11 mouse cellular contexts compared by ENCODE assay signal in the genomic region with DNA sequence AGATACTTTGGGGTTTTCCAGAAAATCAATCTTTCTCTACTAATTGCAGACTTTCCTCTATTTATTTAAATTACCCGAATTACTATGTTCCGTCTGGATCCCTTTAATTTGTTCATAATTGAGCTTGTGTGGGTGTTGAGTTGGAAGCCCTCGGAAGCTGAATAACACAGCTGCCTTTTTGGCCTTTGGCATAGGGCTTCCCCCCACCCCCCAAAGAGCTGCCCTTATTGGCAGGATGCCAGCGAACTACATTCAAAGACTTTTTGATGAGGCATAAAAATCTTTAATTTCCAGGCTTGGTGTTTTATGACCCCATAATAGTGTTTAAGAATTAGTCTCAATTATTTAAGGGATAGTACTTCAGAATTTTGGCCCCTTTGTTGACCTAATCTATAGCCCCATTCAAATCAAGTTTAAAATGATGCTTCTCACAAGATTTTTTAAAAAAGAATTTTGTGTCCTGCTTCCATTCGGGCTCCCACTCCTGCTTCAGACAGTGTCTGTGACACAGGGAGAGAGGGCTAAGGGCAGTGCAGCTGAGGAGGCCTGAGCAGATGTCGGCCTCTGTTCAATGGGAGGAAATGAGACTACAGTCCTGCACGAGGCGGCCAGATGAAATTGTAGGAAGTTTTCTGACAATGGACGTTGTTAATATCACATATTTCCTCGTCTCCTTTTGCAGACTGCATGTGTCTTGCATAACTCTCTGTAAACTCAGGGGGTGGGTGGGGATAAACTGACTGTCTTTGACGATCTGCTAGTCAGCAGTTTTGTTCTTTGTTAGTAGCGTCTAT.
DNase-seq lines count a peak whose midpoint lies in the region; ATAC-seq and TF ChIP-seq lines count a peak whose summit lies in the region.
"Had no signal": no experiment of that assay in that cellular context is flagged by ENCODE, and none has a peak within 500 bp of the region (broad histone marks: within the 10 kb centered on the region; RNA-seq: fewer than 3 reads in every experiment).

No protein-coding gene starts in this region.

- H3K4me1 ChIP-seq in kidney, embryonic 15.5 days = peaks cover 2% of the 10 kb centered on the region; the same call in 1 of the 2 replicates
- peaks cover 9% of the 10 kb centered on the region for H3K4me1 ChIP-seq in limb, embryonic 13.5 days
- no peaks in the 10 kb centered on the region for H3K4me1 ChIP-seq in cerebellum, adult 2 months (ENCODE audit: control insufficient read depth, insufficient read depth, low read length)
- H3K4me1 ChIP-seq: heart, embryonic 13.5 days had no signal

- no peak overlapping the region for H3K4me3 ChIP-seq in kidney, embryonic 15.5 days (replicated peaks)
- no peak overlapping the region for H3K4me3 ChIP-seq in limb, embryonic 13.5 days
- no peak overlapping the region for H3K4me3 ChIP-seq in cerebellum, adult 2 months (replicated peaks; ENCODE audit: insufficient read depth, low read depth, low read length)
- H3K4me3 ChIP-seq: heart, embryonic 13.5 days had no signal

- no peak overlapping the region for H3K4me2 ChIP-seq in kidney, embryonic 15.5 days
- H3K4me2 ChIP-seq in limb, embryonic 13.5 days (replicated peaks) = 0 out of 2 replicates have a peak overlapping the region, but pooled peaks have one; percentile 19
- H3K4me2 ChIP-seq: heart, embryonic 13.5 days had no signal

- no peaks in the 10 kb centered on the region for H3K27me3 ChIP-seq in kidney, embryonic 15.5 days
- H3K27me3 ChIP-seq in limb, embryonic 13.5 days = no peaks in the 10 kb centered on the region
- no peaks in the 10 kb centered on the region; the same call in 1 of the 2 replicates for H3K27me3 ChIP-seq in cerebellum, adult 2 months (ENCODE audit: control insufficient read depth, insufficient read depth, low read length)
- H3K27me3 ChIP-seq: heart, embryonic 13.5 days; Patski had no signal

- no peak for ATAC-seq in kidney, embryonic 15.5 days (replicated peaks; ENCODE audit: low FRiP score)
- no peak for ATAC-seq in limb, embryonic 13.5 days (ENCODE audit: low FRiP score, low read depth)
- ATAC-seq: Patski had no signal

- 48% methylated on average over 12 of the region's 12 CpGs for WGBS in kidney, embryonic 15.5 days
- WGBS in limb, embryonic 13.5 days = 11% methylated on average over 12 of the region's 12 CpGs
- WGBS in cerebellum, adult 2 months = 31% methylated on average over 12 of the region's 12 CpGs

- H3K36me3 ChIP-seq in kidney, embryonic 15.5 days = no peaks in the 10 kb centered on the region
- H3K36me3 ChIP-seq in limb, embryonic 13.5 days = no peaks in the 10 kb centered on the region
- H3K36me3 ChIP-seq: heart, embryonic 13.5 days had no signal

- no peak for TF ChIP-seq POLR2A in cerebellum, adult 2 months (IDR thresholded peaks at IDR 0.05; ENCODE audit: borderline replicate concordance, insufficient read depth, low read length)

- no peak for TF ChIP-seq CTCF in cerebellum, adult 2 months (IDR thresholded peaks at IDR 0.05; ENCODE audit: borderline replicate concordance, insufficient read depth, low read depth, low read length)

- H3K9me3 ChIP-seq in kidney, embryonic 15.5 days (replicated peaks) = no peaks in the 10 kb centered on the region
- no peaks in the 10 kb centered on the region for H3K9me3 ChIP-seq in limb, embryonic 13.5 days
- H3K9me3 ChIP-seq: heart, embryonic 13.5 days had no signal

- peak; percentile 4 for DNase-seq in adrenal gland, postnatal 14 days
- DNase-seq in adrenal gland, postnatal 36 days = no peak
- DNase-seq in kidney, adult 11 months = no peak
- peak; percentile 14 for DNase-seq in embryo, embryonic 11.5 days (ENCODE audit: low read depth, low spot score)
- no peak for DNase-seq in cerebellum, adult 2 months
- DNase-seq in thymus, postnatal 10 days (ENCODE audit: low spot score in 2 of 2) = no peak
- DNase-seq: cerebellum, adult 11 months had no signal

- H3K9ac ChIP-seq in kidney, embryonic 15.5 days = no peak overlapping the region
- no peak overlapping the region for H3K9ac ChIP-seq in limb, embryonic 13.5 days
- H3K9ac ChIP-seq: heart, embryonic 13.5 days had no signal

- 0 out of 2 replicates have a peak overlapping the region, but pooled peaks have one; percentile 22 for H3K27ac ChIP-seq in kidney, embryonic 15.5 days
- no peak overlapping the region for H3K27ac ChIP-seq in limb, embryonic 13.5 days
- H3K27ac ChIP-seq in cerebellum, adult 2 months (ENCODE audit: insufficient read depth, low read length) = no peak overlapping the region
- H3K27ac ChIP-seq: heart, embryonic 13.5 days had no signal

Comparison
In these comparisons a context has a peak if more than half of its experiments do, and no peak if none do; other contexts are left out.
1. DNase-seq: peak in adrenal gland, postnatal 14 days (single experiment) and embryo, embryonic 11.5 days (single experiment); none in adrenal gland, postnatal 36 days (0 of 2), kidney, adult 11 months (single experiment), cerebellum, adult 2 months (0 of 2) and thymus, postnatal 10 days (0 of 2).